Mouse (Mus musculus) kidney, postnatal 14 days (tissue): ENCODE measurements around the gene Tgfbr3.

ENCODE experiments used
- DNase-seq: peaks from one replicate; pipeline ENCODE4 v3.0.0; 2022; ENCODE audit warnings: mixed read lengths

Tgfbr3 gene

GRCm38 (mm10) chr5:107143406-107143805 lies 146.0 kb downstream of the Tgfbr3 start:
- DNase-seq, result no peak

- no peak for DNase-seq
Observed at GRCm38 (mm10) chr5:107142791-107143190, 146.6 kb downstream of the Tgfbr3 start.

- DNase-seq, result no peak
Observed at GRCm38 (mm10) chr5:107141375-107141774, 148.1 kb downstream of the Tgfbr3 start.

GRCm38 (mm10) chr5:107139800-107140651 lies 149.4 kb downstream of the Tgfbr3 start:
- DNase-seq, result no peak

- no peak for DNase-seq
Observed at GRCm38 (mm10) chr5:107133336-107133735, 156.1 kb downstream of the Tgfbr3 start.

GRCm38 (mm10) chr5:107132231-107132630 lies 157.2 kb downstream of the Tgfbr3 start:
- DNase-seq, result no peak

GRCm38 (mm10) chr5:107129304-107129703 lies 160.1 kb downstream of the Tgfbr3 start:
- no peak for DNase-seq

GRCm38 (mm10) chr5:107126561-107126960 lies 162.9 kb downstream of the Tgfbr3 start:
- DNase-seq, result peak; percentile 40

- DNase-seq, result no peak
Observed at GRCm38 (mm10) chr5:107125131-107125530, 164.3 kb downstream of the Tgfbr3 start.

GRCm38 (mm10) chr5:107124531-107124930 lies 164.9 kb downstream of the Tgfbr3 start:
- DNase-seq, result peak; percentile 45

- peak; percentile 49 for DNase-seq
Observed at GRCm38 (mm10) chr5:107122622-107123021, 166.8 kb downstream of the Tgfbr3 start.

GRCm38 (mm10) chr5:107121086-107121485 lies 168.3 kb downstream of the Tgfbr3 start:
- DNase-seq, result peak; percentile 38

- DNase-seq, result peak; percentile 40
Observed at GRCm38 (mm10) chr5:107120624-107121023, 168.8 kb downstream of the Tgfbr3 start.

- no peak for DNase-seq
Observed at GRCm38 (mm10) chr5:107119896-107120295, 169.5 kb downstream of the Tgfbr3 start.

GRCm38 (mm10) chr5:107116821-107117220 lies 172.6 kb downstream of the Tgfbr3 start:
- DNase-seq, result peak; percentile 68

GRCm38 (mm10) chr5:107112656-107113275 lies 176.7 kb downstream of the Tgfbr3 start:
- no peak for DNase-seq

GRCm38 (mm10) chr5:107111802-107112201 lies 177.6 kb downstream of the Tgfbr3 start:
- no peak for DNase-seq

GRCm38 (mm10) chr5:107110880-107111520 lies 178.4 kb downstream of the Tgfbr3 start:
- DNase-seq, result peak; percentile 45

- DNase-seq, result no peak
Observed at GRCm38 (mm10) chr5:107110089-107110879, 179.1 kb downstream of the Tgfbr3 start.

GRCm38 (mm10) chr5:107109416-107109815 lies 180.0 kb downstream of the Tgfbr3 start:
- DNase-seq, result no peak

GRCm38 (mm10) chr5:107106793-107107192 lies 182.6 kb downstream of the Tgfbr3 start:
- no peak for DNase-seq

GRCm38 (mm10) chr5:107106139-107106538 lies 183.3 kb downstream of the Tgfbr3 start:
- no peak for DNase-seq

GRCm38 (mm10) chr5:107103591-107103990 lies 185.8 kb downstream of the Tgfbr3 start:
- no peak for DNase-seq
